Mouse (Mus musculus): ENCODE data around the gene Igf1r. TPM values are rescaled to one million over a fixed set of nuclear protein-coding genes. Genes with fewer than 3 reads are reported as not detected.

The Igf1r gene
- total RNA-seq, 2 experiments from 2014 or later: 13.5 to 17.1 TPM

DNA sequence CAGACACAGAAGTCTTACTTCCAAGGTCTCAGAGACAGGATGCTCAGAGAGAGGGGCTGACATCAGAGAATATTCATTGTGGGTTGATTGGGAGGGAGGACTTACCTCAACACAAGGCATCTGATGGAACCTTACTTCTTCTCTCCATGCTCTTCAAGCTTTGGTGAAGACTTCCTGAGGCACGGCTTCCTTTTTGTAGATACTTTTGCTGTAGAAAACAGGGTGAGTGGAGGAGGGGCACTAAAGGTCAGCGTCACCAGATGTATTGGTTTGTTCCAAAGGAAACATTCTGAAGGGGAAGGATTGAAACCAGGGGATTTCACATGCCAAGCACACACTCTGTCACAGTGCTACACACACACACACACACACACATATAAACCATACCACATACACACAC is 186.8 kb downstream of the Igf1r start:
- no peak for ATAC-seq (replicated peaks; ENCODE audit: low FRiP score, poor library complexity, severe bottlenecking)

DNA sequence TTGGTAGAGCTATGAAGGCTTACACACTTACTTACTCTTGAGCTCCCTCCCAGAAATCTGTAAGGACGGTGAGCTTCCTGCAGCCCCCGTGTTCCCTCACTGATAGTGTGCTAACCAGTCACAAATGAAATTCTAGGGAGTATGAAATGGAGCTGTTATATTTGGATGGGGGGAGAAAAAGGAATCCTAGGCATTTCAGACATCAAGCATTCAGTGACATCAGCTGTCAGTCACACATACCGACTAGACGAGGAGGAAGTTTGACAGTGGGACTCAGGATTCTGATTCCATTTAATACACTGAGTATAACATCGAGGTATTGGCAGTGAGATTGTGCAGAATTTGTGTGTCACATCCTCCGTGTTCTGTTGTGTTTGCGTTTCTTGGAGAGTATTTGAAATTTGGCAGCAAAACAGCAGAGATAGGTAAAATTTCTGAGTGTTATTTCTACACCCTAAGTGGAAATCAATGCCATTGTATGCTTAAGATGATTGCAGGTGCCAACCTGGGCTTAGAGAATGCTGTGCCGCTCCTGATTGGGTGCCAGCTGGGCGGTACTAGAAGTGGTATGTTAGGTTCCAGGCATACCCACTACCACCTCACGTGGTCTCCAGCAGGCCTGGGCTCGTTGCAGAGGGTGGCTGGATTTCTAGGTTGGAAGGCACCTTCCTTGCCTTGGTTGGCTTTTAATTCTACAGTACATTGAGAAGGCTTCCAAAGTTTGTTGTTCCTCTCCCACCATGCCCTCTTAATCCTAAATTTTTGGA is 187.6 kb downstream of the Igf1r start:
- ATAC-seq (replicated peaks; ENCODE audit: low FRiP score, poor library complexity, severe bottlenecking): no peak

DNA sequence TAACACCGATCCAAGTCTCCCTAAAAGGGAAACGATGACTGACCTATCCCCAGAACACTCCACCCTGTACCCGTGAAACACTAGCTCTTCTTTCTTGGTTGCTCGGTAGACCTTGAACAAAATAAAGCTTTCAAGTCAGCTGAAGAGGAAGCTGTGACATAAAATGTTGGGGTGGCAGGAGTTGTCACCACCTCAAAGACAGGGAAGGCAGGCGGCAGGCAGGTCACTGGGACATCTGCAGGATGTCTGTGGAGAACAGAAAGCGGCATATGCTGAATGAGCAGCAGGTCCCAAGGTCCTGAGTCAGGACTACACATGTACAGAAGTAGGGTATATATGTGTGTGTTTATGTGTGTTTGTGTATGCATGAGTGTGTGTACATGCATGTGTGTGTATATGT is 191.6 kb downstream of the Igf1r start:
- ATAC-seq (replicated peaks; ENCODE audit: low FRiP score, poor library complexity, severe bottlenecking): no peak

DNA sequence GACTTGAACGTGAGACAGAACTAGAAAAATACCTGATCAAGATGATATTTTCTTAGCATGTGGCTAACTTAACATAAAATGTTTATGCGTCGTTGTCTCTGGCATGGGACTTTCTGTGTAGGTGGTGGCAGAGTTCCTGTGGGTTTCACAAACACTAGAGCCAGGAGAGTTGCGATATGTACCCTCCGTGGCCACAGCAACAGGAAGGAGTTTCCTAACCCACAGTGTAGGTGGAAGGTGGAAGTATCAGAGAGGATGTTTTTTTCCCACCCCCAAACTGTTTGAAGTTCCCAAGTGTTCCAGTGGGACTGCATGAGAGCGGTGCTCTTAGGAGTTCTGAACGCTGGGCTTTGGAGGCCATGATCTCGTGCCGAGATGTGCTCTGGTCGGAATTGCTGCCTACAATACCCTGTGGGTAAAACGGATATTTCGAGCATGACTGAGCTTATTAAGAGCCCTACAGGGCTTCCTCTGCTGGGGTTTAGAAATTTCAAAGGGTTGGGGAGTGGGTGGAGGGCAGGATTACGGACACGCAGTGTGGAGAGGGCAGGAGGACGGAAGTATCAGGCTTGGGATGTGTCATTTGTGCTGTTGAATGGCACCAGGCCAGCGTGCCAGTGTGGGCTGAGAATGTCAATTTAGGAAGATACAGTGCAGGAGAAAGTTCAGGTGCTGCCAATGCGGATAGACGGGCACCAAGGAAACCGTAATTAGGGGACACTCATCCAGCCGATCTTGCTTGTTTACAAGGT is 195.8 kb downstream of the Igf1r start:
- no peak for ATAC-seq (replicated peaks; ENCODE audit: low FRiP score, poor library complexity, severe bottlenecking)

DNA sequence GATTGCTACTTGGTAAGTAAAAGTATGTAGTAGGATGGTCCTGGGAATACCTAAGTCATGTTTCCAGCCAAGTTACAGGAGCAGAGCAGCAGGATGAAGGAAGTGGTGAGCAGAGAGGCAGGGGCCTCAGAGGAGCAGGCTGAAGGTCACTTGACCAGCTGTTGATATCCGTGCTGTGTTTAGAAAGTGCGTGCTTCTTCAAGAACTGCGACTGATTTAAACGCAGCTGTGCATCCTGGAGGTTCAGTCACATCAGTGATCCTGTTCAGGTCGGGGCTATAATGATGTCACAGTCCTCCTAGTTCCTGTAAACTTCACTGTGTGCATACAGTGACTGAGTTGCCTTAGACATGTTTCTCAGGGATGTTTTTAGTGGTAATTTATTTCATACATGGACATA is 199.3 kb downstream of the Igf1r start:
- ATAC-seq (replicated peaks; ENCODE audit: low FRiP score, poor library complexity, severe bottlenecking): no peak

DNA sequence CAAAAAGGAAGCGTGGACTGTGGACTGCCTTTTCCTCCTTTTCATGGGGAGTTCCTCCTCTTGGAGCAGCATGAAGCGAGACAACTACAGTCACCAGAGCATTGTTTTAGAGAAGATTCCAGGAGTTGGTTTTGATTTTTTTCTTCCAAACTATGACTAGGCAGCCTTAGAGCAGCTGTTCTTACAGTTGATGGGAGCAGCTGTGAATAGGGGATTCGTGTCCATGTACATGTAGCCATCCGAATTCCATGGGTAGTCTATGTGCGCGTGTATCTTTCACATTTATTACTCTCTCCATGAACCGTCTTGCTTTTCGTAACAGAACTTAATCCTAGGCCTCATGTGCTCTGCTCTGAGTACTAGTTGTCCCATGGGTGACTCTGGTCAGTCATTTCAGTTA is 199.8 kb downstream of the Igf1r start:
- no peak for ATAC-seq (replicated peaks; ENCODE audit: low FRiP score, poor library complexity, severe bottlenecking)

DNA sequence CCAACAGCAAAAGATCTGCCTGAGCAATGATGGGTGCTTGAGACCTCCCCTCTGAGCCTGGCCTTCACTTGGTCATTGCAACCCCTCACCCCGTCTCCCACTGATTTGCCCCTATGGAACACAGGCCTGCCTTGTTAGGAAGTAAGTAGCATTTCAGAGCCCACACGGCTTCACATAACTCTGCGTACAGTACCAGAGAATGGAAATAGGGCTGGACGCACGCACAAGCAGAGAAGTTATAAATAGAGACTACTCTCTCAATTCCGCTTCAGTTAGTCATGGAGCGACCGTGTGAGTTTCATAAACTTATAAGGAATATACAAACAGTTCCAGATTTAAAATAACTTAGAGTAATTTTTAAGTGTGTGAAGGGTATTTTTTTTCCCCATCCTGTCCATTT is 200.6 kb downstream of the Igf1r start:
- ATAC-seq (replicated peaks; ENCODE audit: low FRiP score, poor library complexity, severe bottlenecking): no peak

DNA sequence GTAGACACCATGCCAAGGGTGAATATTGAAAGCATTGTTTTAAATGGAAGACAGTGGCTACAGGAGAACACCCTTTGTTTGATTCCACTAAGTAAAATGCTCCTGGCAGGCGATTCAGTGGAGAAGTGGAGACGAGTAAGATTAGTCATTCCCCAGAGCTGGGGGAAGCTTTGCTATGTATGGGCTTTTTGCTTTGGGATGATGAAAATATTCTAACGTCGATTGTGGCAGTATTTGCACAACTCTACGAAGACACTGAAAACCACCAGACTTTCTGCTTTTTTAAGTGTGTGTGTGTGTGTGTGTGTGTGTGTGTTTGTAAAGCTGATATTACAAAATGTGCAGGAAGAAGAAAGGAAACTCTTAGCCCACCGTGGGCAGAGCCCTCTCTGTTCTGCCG is 202.0 kb downstream of the Igf1r start:
- ATAC-seq (replicated peaks; ENCODE audit: low FRiP score, poor library complexity, severe bottlenecking): no peak

DNA sequence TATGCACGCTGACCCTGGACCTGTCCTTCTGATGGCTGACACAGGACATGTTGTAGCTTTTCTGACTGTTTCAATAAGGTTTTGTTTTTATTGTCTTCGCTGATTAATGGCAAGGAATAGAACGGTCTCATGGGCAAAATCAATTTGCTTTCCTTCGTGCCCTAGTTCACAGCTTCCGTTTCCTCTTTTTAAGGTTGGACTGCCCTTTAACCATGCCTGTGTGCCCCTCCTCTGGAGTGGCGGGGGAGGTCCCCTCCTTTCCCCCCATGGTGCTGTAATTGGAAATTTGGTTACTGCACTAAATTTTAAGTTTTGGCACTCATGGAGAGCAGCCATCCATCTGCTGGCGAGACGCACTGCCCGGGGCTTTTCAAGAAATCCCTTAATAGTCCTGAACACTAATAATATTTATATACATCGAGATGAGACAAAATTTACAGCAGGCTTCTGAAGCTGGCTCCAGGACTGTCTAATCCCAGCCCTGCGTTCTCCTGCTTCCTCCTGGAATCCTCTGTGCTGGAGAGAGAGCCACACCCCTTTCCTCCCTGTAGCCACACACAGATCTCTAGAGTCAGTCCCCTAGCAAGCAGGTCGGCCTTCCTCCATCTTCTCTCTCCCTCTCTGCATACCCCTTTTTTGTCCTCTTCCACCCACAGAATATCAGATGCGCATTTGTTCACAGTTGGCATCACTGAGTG is 207.6 kb downstream of the Igf1r start:
- ATAC-seq (replicated peaks; ENCODE audit: low FRiP score, poor library complexity, severe bottlenecking): no peak

DNA sequence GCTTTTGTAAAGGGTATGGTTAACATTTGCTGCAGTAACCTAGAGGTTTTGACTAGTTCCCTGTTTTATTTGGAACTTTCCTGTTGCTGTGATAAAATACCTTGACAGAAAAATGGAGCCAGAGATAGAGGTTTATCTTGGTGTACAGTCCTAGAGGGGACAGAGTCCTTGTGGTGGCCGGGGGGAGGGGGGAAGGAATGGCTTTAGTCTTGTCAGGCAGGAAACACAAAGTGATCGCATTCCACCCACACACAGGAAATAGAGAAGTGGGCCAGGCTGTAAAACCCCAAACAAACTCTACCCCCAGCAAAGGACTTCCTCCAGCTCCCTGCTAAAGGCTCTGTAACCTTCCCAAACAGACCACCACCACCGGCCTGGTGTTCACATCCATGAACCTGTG is 211.4 kb downstream of the Igf1r start:
- no peak for ATAC-seq (replicated peaks; ENCODE audit: low FRiP score, poor library complexity, severe bottlenecking)

DNA sequence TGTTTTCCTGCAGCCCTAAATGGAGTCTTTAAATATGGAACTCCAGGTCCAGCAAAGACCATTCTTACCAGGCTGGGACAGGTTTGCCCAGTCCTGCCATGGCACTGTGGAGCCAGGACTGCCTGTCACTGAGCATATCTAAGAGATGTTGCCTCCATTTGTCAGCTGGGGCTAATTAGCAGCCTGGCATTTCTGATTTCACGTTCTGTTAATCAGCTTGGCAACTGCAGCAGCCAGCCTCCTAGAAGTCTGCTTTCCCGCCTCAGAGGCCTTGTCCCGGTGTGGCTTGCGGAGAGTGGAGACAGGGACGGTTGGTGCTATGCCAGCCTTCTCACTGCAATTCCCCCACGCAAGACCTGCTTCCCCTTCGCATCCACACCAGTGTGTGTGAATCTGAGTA is 220.1 kb downstream of the Igf1r start:
- no peak for ATAC-seq (replicated peaks; ENCODE audit: low FRiP score, poor library complexity, severe bottlenecking)

DNA sequence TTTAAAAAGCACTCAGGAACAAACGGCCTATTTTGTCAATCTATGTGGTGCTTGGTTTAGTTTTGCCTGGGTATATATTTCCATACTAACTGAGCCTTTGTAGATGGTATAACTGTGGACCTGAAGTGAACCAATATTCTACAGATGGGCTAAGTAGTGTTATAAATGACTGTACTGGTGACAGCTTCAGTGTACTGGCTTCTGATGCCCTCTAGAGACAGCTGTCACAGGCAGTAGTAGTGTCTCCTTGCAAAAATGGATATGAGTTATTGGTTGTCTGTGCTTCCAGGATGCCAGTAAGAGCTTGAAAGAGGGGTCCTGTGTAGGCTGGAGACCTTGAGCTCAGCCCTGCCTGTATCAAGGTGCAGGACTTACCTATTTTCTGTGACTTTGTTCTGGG is 227.0 kb downstream of the Igf1r start:
- no peak for ATAC-seq (replicated peaks; ENCODE audit: low FRiP score, poor library complexity, severe bottlenecking)

DNA sequence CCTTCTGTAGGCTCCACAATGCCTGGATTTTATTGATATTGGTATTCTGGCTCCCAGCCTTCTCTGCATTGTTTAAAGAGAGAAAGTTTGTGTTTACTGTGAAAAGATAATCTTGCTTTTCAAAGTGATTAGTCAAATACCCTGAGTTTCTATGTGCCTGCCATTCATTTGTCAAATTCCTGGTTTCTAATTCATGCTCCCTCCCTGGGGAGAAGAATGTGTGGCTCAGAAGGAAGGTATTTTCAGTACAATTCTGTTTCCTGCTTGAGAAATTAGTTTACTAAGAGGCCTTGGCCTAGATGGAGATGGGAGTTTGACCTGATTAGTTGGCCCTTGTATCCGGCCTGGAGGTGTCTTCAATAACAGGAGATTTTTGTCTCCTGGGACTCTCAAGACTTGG is 228.5 kb downstream of the Igf1r start:
- no peak for ATAC-seq (replicated peaks; ENCODE audit: low FRiP score, poor library complexity, severe bottlenecking)

DNA sequence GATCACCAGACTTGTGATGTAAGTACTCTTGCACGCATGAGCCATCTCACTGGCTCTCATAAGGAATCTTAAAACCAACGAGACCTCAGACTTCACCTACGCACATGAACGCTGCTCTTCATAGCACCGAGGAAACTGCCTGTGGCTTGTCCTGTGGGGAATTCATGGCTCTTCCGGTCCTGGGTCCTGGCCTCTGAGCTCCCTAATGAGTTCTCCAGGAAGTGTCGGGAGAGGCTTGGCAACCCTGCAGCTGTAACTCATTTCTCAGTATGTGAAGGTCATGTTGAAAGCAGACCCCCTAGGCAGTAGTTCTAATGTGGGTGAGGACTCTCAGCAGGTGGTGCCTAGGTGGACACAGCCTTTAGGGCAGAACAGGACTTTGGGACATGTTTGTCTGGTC is 229.4 kb downstream of the Igf1r start:
- no peak for ATAC-seq (replicated peaks; ENCODE audit: low FRiP score, poor library complexity, severe bottlenecking)

DNA sequence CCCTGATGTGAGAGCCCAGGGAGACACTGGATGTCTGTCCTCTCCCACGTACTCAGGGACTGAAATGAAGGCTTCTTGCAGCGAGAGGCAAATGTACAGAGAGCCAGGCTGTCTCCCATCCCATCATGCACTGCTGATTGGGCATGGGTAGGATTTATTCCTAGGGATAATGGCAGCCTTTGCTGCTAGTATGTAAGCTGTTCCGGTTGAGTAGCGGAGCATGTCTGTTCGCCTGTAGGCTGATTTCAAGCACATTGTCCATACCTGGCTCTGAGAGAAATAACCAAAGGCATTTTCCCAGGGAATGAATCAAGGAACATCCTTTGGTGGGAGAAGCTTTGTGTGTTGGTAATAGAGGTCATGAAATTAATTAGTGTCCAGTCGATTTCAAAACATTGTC is 230.1 kb downstream of the Igf1r start:
- ATAC-seq (replicated peaks; ENCODE audit: low FRiP score, poor library complexity, severe bottlenecking): no peak

DNA sequence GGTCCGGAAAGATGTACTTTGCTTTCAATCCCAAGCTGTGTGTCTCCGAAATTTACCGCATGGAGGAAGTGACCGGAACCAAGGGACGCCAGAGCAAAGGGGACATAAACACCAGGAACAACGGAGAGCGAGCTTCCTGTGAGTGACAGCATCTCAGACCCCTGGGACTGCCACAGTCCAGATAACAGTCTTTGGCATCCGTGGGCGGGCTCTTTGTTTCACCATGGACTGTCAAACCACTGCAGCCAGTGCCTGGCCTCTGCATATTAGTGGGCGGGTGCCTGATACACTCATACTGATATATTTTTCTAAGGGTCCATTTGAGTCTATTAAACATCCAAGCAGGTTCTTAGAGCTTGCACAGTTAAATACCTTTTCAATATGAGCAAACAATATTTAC is 230.8 kb downstream of the Igf1r start:
- no peak for ATAC-seq (replicated peaks; ENCODE audit: low FRiP score, poor library complexity, severe bottlenecking)

DNA sequence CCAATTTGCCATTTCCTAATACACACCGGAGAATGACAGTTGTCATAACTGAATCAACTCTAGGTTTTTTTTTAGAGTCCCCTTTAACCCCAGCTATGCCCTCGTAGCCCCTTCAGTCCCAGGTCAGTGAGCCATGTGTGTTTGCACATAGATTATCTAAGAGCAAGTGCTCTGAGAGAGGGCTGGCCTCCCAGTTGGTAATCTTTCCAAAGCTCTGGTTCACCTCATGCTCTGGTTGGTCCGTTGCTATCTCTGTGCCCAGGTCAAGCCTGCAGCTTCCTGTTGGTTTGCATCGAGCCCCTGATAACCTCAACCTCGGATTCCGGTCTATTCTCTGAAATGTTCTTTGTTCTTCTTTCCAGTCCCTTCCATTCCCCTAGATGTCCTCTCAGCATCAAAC is 236.6 kb downstream of the Igf1r start:
- ATAC-seq (replicated peaks; ENCODE audit: low FRiP score, poor library complexity, severe bottlenecking): no peak

DNA sequence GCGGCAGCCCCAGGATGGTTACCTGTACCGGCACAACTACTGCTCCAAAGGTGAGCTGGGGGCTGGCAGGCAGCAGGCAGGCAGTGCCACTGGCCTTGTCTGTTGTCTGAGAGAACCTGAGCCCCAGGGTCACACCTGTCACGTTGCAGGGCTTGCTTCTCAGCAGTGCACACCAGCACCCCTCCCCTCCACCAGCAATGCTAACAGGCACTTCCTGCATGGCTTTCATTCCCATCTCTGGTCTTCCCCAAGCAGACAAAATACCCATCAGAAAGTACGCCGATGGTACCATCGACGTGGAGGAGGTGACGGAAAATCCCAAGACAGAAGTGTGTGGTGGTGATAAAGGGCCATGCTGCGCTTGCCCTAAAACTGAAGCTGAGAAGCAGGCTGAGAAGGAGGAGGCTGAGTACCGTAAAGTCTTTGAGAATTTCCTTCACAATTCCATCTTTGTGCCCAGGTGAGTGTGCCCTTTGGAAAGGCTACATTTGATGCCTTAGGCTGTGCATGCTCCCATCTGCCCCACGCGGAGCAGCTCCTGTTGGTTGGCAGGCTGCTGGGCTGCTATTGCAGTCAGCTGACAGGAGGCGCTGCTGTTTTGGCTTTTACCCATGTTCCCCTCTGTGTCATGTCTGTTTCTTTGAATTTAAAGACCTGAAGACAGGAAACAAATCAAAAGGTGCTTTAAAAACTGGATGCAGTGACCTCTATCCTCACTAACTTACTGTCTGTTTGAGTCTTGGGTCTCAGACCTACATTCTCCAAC is 237.2 kb downstream of the Igf1r start:
- ATAC-seq (replicated peaks; ENCODE audit: low FRiP score, poor library complexity, severe bottlenecking): no peak

DNA sequence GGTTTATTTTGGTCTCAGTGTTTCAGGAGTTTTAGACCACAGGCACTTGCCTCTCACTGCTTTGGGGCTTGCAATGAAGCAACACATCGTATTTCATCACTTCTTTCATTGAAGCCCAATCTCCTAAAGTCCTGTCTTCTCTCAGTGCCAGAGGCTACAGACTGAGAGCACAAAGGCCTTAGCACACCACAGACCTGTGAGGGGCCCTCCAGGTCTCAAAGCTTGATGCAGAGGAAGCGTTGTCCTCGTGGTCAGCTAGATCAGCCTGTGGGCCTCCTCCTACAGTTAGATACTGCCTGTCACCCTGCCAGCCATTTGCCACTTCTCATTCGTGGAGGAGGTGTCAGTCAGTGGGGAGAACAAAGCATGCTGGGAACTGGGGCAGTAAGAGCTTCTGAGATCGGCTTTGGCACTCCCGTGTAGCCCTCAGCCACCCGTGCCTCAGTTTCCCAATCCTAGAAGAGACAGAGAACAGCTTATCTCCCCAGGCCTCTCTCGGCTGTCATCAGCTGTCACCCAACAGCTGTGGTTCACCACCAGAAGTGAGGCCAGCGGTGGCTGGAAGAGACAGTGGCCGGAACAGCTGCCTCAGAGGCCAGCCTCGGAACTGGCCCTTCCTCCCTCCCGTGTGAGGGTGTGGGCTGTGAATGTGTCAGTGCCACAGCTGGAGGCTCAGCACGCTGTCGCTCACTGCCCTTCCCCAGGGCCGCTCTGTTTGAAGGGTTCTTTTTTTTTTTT is 241.5 kb downstream of the Igf1r start:
- ATAC-seq (replicated peaks; ENCODE audit: low FRiP score, poor library complexity, severe bottlenecking): no peak

DNA sequence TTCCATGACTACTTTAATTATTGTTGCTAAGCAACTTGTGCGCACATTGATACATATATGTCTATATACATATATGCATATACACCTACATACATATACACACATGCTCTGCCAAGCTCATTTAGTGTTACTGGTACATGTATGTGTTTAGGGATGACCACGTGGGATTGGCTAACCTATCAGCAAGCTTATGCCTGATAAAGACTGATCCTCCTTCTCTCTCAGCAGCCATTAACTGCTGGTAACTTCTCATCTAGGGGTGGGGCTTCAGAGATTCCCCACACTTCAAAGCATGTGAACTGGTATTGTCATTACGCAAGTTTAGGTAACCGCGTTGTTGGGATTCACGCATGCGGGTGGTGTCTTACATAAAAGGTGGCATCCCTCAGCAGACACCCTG is 247.0 kb downstream of the Igf1r start:
- ATAC-seq (replicated peaks; ENCODE audit: low FRiP score, poor library complexity, severe bottlenecking): no peak
